Mouse (Mus musculus): ENCODE data around the gene 4930451I11Rik. TPM values are rescaled to one million over a fixed set of nuclear protein-coding genes. Genes with fewer than 3 reads are reported as not detected.

Gene 4930451I11Rik
- total RNA-seq (2023), result not detected

DNA sequence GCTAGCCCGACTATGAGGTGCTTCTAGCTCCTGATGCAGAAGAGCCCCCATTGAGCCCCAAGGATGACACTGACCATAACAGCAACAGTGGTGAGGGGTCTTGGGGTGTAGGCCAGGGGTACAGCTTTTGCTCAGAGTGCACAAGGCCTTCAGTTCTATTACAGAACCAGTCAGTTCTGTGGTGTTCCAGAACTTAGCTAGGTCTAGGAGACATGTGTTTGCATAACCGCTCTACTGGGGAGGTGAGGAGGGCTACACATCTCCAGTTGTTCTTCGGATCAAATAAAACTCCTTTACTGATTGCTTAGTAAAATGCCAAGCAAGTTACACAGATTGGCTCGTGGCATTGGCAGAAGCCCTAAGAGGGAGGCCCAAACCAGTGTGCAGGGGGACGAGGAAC is at the start of gene 4930451I11Rik:
4930451I11Rik (minus strand) TSS at position 101 of the 400 bp plus-strand sequence.

GRCm38 (mm10) chr7:126862147-126862784 is 30.8 kb upstream of the 4930451I11Rik start, which contains the start of gene Ino80e:
Gene Ino80e (minus strand): TSS chr7:126862377.

GRCm38 (mm10) chr7:126861429-126862130 is 30.1 kb upstream of the 4930451I11Rik start, which contains the start of gene Hirip3:
Gene Hirip3 (plus strand): TSS chr7:126861972.

DNA sequence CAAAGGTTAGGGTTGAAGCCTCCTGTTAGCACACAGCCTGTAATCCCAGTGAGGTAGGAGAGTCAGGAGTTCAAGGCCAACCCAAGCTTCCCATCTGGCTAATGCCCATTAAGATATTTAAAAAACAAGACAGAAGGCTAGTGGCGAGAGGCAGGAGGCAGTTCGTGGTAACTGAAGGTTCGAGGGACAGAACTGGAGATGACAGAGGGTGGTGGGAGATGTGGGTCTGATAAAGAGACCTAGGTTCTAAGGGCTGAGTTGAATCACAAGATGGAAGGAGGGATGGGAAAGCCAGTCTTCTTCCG is 15.6 kb upstream of the 4930451I11Rik start, which contains the start of gene Doc2a:
Doc2a (plus strand) TSS at position 301 of the 305 bp plus-strand sequence.

DNA sequence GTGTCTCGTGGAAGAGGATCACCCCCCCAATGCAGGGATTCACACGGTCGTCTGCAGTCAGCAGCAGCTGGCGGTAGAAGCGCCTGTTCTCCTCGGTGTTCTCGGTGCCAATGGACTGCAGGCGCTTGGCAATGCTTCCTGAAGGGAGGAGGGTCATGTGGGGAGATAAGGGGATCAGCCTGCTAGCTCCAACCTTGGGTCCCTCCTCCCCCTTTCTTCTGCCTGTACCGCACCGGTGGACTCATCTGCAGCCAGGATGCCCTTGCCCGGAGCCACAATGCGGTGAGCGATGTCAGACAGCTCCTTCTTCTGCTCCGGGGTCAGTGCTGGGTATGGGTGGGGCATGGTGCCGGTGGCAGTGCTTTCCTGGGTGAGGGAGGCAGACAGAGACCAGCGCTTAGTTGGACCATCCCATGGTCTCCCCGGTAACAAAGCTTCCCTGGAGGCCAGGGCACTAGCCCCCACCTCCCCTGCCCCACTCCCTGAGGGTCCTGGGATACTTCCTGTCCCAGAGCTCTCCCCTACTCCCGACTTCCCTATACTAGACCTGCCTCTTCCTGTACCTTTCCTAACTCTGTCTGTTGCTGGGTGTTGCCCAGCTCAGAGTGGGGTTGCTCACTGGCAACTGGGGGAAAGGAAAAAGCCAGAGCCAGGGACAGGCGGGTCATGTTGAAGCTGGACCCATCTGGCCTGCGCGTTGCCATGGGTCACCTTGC is 33.9 kb downstream of the 4930451I11Rik start, which contains the start of gene Fam57b:
Fam57b (plus strand) TSS at position 258 of the 716 bp plus-strand sequence.

GRCm38 (mm10) chr7:126791851-126792720 is 39.4 kb downstream of the 4930451I11Rik start, which contains the start of gene Ppp4c:
Gene Ppp4c (minus strand): TSS chr7:126792496.

DNA sequence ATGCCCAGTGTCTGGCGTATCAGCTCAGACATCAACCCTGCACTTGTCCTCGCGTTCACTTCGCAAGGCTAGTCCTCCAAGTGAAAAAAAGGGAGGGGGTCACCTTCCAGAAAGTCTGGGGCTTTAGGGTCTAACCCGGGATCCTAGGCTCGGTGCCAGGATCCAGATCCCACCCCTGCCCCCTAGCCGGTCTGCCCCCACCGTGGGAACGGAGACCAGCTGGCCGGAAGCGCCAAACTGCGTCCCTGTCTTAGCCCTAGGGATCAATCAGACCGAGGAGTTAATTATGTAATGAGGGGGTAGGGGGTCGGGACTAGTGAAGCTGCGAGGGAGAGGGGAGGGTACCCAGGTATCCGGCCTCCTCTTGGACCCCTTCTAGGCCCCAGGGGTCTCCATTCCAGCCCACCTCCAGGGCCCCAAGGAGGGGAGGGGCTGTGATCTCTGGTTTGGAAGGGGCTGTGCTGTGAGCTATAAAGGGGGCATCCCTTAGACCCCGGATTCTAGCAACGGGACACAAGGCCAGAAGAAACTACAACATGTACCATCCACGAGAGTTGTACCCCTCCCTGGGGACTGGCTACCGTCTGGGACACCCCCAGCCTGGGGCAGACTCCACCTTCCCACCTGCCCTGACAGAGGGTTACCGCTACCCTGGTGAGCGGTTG is 50.3 kb downstream of the 4930451I11Rik start, which contains the start of gene Tbx6:
Tbx6 (plus strand) TSS at position 513 of the 665 bp plus-strand sequence.

Other genes with a start within 250 kb of the 4930451I11Rik start
- gene Apobr, start 246.7 kb downstream of the 4930451I11Rik start, total RNA-seq (2023), result 100 to 1,000 TPM; 158 to 171 TPM
- 100 to 1,000 TPM; 266 to 298 TPM for gene Cln3, start 245.8 kb downstream of the 4930451I11Rik start, total RNA-seq (2023)
- gene Il27, start 236.7 kb downstream of the 4930451I11Rik start, total RNA-seq (2023), result 1 to 10 TPM; 4.0 to 5.3 TPM
- 10 to 100 TPM; 14.0 to 14.9 TPM for gene Nupr1, start 200.8 kb downstream of the 4930451I11Rik start, total RNA-seq (2023)
- 10 to 100 TPM; 19.9 to 25.7 TPM for gene Sgf29, start 182.3 kb downstream of the 4930451I11Rik start, total RNA-seq (2023)
- under 1 TPM; 0.60 to 0.61 TPM for gene Sult1a1, start 155.2 kb downstream of the 4930451I11Rik start, total RNA-seq (2023)
- 10 to 100 TPM; 58.9 to 61.6 TPM for gene Bola2, start 136.2 kb downstream of the 4930451I11Rik start, total RNA-seq (2023)
- 10 to 100 TPM in 1 of 2 experiments, 1 to 10 TPM in 1; 9.9 to 11.5 TPM for gene Slx1b, start 135.9 kb downstream of the 4930451I11Rik start, total RNA-seq (2023)
- gene Coro1a, start 123.9 kb downstream of the 4930451I11Rik start, total RNA-seq (2023), result 1,000 to 10,000 TPM; 1,654 to 1,761 TPM
- 100 to 1,000 TPM; 246 to 252 TPM for gene Mapk3, start 72.0 kb downstream of the 4930451I11Rik start, total RNA-seq (2023)
- 10 to 100 TPM; 23.4 to 27.0 TPM for gene Gdpd3, start 65.3 kb downstream of the 4930451I11Rik start, total RNA-seq (2023)
- gene Ypel3, start 54.7 kb downstream of the 4930451I11Rik start, total RNA-seq (2023), result 100 to 1,000 TPM; 233 to 240 TPM
- 1 to 10 TPM; 7.1 to 8.5 TPM for gene Tbx6, start 50.2 kb downstream of the 4930451I11Rik start, total RNA-seq (2023)
- gene Ppp4c, start 39.1 kb downstream of the 4930451I11Rik start, total RNA-seq (2023), result 100 to 1,000 TPM; 213 to 217 TPM
- not detected for gene Fam57b, start 34.0 kb downstream of the 4930451I11Rik start, total RNA-seq (2023)
- gene Doc2a, start 15.8 kb upstream of the 4930451I11Rik start, total RNA-seq (2023), result not detected
- 10 to 100 TPM; 39.3 to 52.5 TPM for gene Hirip3, start 30.3 kb upstream of the 4930451I11Rik start, total RNA-seq (2023)
- gene Ino80e, start 30.7 kb upstream of the 4930451I11Rik start, total RNA-seq (2023), result 10 to 100 TPM; 39.7 to 40.9 TPM
- gene Taok2, start 53.1 kb upstream of the 4930451I11Rik start, total RNA-seq (2023), result 10 to 100 TPM; 72.6 to 75.0 TPM
- 10 to 100 TPM; 42.6 to 49.2 TPM for gene Tmem219, start 91.3 kb upstream of the 4930451I11Rik start, total RNA-seq (2023)
- 10 to 100 TPM; 15.5 to 18.1 TPM for gene Kctd13, start 97.2 kb upstream of the 4930451I11Rik start, total RNA-seq (2023)
- not detected for gene Asphd1, start 117.9 kb upstream of the 4930451I11Rik start, total RNA-seq (2023)
- 1 to 10 TPM in 1 of 2 experiments, under 1 TPM in 1; 0.96 to 2.1 TPM for gene Sez6l2, start 118.9 kb upstream of the 4930451I11Rik start, total RNA-seq (2023)
- 10 to 100 TPM; 65.6 to 77.0 TPM for gene Cdipt, start 144.3 kb upstream of the 4930451I11Rik start, total RNA-seq (2023)
- gene Cdiptos, start 144.5 kb upstream of the 4930451I11Rik start, total RNA-seq (2023), result 1 to 10 TPM; 1.3 to 2.5 TPM
- gene Mvp, start 183.0 kb upstream of the 4930451I11Rik start, total RNA-seq (2023), result 10 to 100 TPM; 41.8 to 47.1 TPM
- gene Pagr1b, start 184.8 kb upstream of the 4930451I11Rik start, total RNA-seq (2023), result 1 to 10 TPM in 1 of 2 experiments, not detected in 1; 8.7 TPM
- 10 to 100 TPM in 1 of 2 experiments, not detected in 1; 11.2 TPM for gene Pagr1a, start 185.7 kb upstream of the 4930451I11Rik start, total RNA-seq (2023)
- gene Gm42742, start 189.5 kb upstream of the 4930451I11Rik start, total RNA-seq (2023), result 10 to 100 TPM; 23.6 to 31.0 TPM
- gene Prrt2, start 189.6 kb upstream of the 4930451I11Rik start, total RNA-seq (2023), result under 1 TPM in 1 of 2 experiments, not detected in 1; 0.61 TPM
- gene Maz, start 195.4 kb upstream of the 4930451I11Rik start, total RNA-seq (2023), result 100 to 1,000 TPM; 177 to 194 TPM
- gene Kif22, start 210.8 kb upstream of the 4930451I11Rik start, total RNA-seq (2023), result 10 to 100 TPM; 78.1 to 84.3 TPM

Data from neutrophil, adult 83 days (primary cell).